Mouse (Mus musculus): Measurements from ENCODE around the gene Sdhaf3. TPM values are rescaled to one million over a fixed set of nuclear protein-coding genes. Genes with fewer than 3 reads are reported as not detected.
A peak's percentile ranks its signal among the peaks of the same experiment; 100 is the strongest.

Sdhaf3 gene
- total and polyA plus RNA-seq, 2 experiments from 2014 or later = 5.0 to 5.5 TPM

- no peak overlapping the region for H3K4me3 ChIP-seq (ENCODE audit: low read depth, low read length)
- DNase-seq (no peak), ATAC-seq (peak; percentile 36; the same call in 1 of the 2 replicates)
- no peaks in the 10 kb centered on the region for H3K4me1 ChIP-seq (ENCODE audit: insufficient read depth)
- H3K9ac ChIP-seq = no peak overlapping the region
- H3K27ac ChIP-seq (ENCODE audit: low read depth, low read length) = no peak overlapping the region
- no peak for TF ChIP-seq CTCF (IDR thresholded peaks at IDR 0.05; ENCODE audit: low read depth)
- no peaks in the 10 kb centered on the region for H3K36me3 ChIP-seq (ENCODE audit: insufficient read depth)
- no peaks in the 10 kb centered on the region for H3K9me3 ChIP-seq (ENCODE audit: low read length)
- H3K4me2 ChIP-seq (ENCODE audit: low read depth) = no peak overlapping the region
- WGBS = 52% methylated on average over 2 of the region's 2 CpGs
- H3K27me3 ChIP-seq (ENCODE audit: insufficient read depth, low read length) = no peaks in the 10 kb centered on the region
These were observed 128.6 kb downstream of the Sdhaf3 start for GRCm38 (mm10) chr6:7084370-7084769.

- no peak overlapping the region for H3K27ac ChIP-seq (ENCODE audit: low read depth, low read length)
- H3K9ac ChIP-seq = no peak overlapping the region
- no peak for TF ChIP-seq CTCF (IDR thresholded peaks at IDR 0.05; ENCODE audit: low read depth)
- no peaks in the 10 kb centered on the region for H3K9me3 ChIP-seq (ENCODE audit: low read length)
- H3K4me2 ChIP-seq (ENCODE audit: low read depth) = no peak overlapping the region
- H3K4me1 ChIP-seq (ENCODE audit: insufficient read depth) = no peaks in the 10 kb centered on the region
- no peak for DNase-seq
- H3K4me3 ChIP-seq (ENCODE audit: low read depth, low read length) = no peak overlapping the region
- H3K27me3 ChIP-seq (ENCODE audit: insufficient read depth, low read length) = no peaks in the 10 kb centered on the region
- 79% methylated on average over 2 of the region's 2 CpGs for WGBS
- ATAC-seq = no peak
- no peaks in the 10 kb centered on the region for H3K36me3 ChIP-seq (ENCODE audit: insufficient read depth)
These were observed 129.7 kb downstream of the Sdhaf3 start for GRCm38 (mm10) chr6:7085506-7085905.

GRCm38 (mm10) chr6:7092094-7092493, 136.3 kb downstream of the Sdhaf3 start:
- H3K9ac ChIP-seq = no peak overlapping the region
- no peaks in the 10 kb centered on the region for H3K4me1 ChIP-seq (ENCODE audit: insufficient read depth)
- no peaks in the 10 kb centered on the region for H3K9me3 ChIP-seq (ENCODE audit: low read length)
- no peak overlapping the region for H3K4me2 ChIP-seq (ENCODE audit: low read depth)
- TF ChIP-seq CTCF (IDR thresholded peaks at IDR 0.05; ENCODE audit: low read depth) = no peak
- no peaks in the 10 kb centered on the region for H3K36me3 ChIP-seq (ENCODE audit: insufficient read depth)
- DNase-seq (no peak), ATAC-seq (no peak)
- H3K27me3 ChIP-seq (ENCODE audit: insufficient read depth, low read length) = no peaks in the 10 kb centered on the region
- no peak overlapping the region for H3K4me3 ChIP-seq (ENCODE audit: low read depth, low read length)
- H3K27ac ChIP-seq (ENCODE audit: low read depth, low read length) = no peak overlapping the region
- WGBS = 90% methylated on average over 1 of the region's 1 CpGs

Other genes starting within 250 kb of the Sdhaf3 start
- 19.7 and 28.9 TPM in 2 replicates for gene Dlx6, start 92.7 kb upstream of the Sdhaf3 start, total RNA-seq (2014; rRNA removed)
- gene Dlx6, start 92.7 kb upstream of the Sdhaf3 start, polyA plus RNA-seq (2015; fragmentation: Nextera tagmentation; extraction: Ambion mirVana) = 3.7 and 4.9 TPM in 2 replicates
- gene Dlx5, start 73.9 kb upstream of the Sdhaf3 start, total RNA-seq (2014; rRNA removed) = 6.5 and 12.9 TPM in 2 replicates
- 47.2 and 51.3 TPM in 2 replicates for gene Dlx5, start 73.9 kb upstream of the Sdhaf3 start, polyA plus RNA-seq (2015; fragmentation: Nextera tagmentation; extraction: Ambion mirVana)

Data from forebrain, postnatal 0 days (tissue).